Comparison of ENCODE assay signal across 8 mouse cellular contexts in the genomic region with DNA sequence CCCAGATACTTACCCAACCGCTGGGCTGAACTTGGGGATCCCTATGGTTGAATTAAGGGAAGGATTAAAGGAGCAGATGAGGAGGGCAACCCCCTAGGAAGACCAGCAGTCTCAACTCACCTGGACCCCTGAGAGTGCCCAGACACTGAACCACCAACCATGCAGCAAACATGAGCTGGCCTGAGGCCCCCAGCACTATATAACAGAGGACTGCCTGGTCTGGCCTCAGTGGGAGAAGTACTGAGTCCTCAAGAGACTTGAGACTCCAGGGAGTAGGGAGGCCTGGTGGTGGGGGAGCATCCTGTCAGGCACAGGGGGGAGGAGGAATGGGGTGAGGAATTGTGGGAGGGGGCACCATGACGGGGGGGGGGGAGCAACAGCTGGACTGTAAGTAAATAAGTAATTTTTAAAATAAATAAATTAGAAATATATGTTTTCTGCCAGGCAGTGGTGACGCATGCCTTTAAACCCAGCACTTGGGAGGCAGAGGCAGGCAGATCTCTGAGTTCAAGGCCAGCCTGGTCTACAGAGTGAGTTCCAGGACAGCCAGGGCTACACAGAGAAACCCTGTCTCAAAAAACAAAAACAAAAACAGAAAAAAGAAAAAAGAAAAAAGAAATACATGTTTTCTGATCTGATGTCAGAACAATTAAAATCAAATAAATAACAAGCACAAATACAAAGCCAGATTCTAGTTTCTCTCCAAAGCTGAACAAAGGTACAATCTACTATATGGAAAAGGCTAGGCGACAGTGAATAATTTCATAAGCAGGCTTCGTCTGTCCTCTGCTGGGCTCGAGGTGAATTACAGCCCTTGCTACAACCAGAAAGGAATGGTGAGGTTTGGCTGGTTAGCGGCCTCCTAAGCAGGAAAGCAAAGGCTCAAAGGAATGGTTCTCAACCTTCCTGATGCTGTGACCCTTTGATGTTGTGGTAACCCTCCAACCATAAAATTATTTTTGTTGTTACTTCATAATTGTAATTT. TPM values are rescaled to one million over a fixed set of nuclear protein-coding genes. Genes with fewer than 3 reads are reported as not detected.
A peak's percentile ranks its signal among the peaks of the same experiment; 100 is the strongest.
DNase-seq lines count a peak whose midpoint lies in the region; ATAC-seq and TF ChIP-seq lines count a peak whose summit lies in the region.

No protein-coding gene starts in this region.

- no peaks in the 10 kb centered on the region for H3K36me3 ChIP-seq in small intestine, adult 2 months (ENCODE audit: control insufficient read depth, insufficient read depth, low read length)

- no peaks in the 10 kb centered on the region for H3K27me3 ChIP-seq in small intestine, adult 2 months (ENCODE audit: control insufficient read depth, insufficient read depth, low read length)

- 45% methylated on average over 7 of the region's 7 CpGs for WGBS in small intestine, adult 2 months

- H3K4me3 ChIP-seq in left cerebral cortex, adult 2 months, result no peak overlapping the region
- no peak overlapping the region for H3K4me3 ChIP-seq in small intestine, adult 2 months (ENCODE audit: low read depth, low read length)

- peak; percentile 9 for DNase-seq in cerebellum, adult 11 months
- DNase-seq in cerebellum, adult 11-12 months, result no peak
- peak; percentile 54 for DNase-seq in brain, embryonic 18.5 days (ENCODE audit: low read depth, low spot score)
- DNase-seq in forelimb bud, embryonic 11.5 days (ENCODE audit: low read depth, low spot score), result peak; percentile 76
- DNase-seq in left cerebral cortex, adult 2 months (ENCODE audit: extremely low spot score in 1 of 2, low spot score in 2 of 2), result peak; percentile 64 to 73
- DNase-seq in mesoderm, embryonic 11.5 days (ENCODE audit: low read depth, low spot score), result peak; percentile 74

- H3K4me1 ChIP-seq in small intestine, adult 2 months (ENCODE audit: control insufficient read depth, insufficient read depth, insufficient read length, low read length), result no peaks in the 10 kb centered on the region

- intact Hi-C loops in left cerebral cortex, adult 2 months (cut with DNase I), result loop anchor here (1.0 to 5.0 kb wide), 3 partner anchors 141 to 728 kb away; no protein-coding TSS in a partner anchor

- TF ChIP-seq POLR2A in small intestine, adult 2 months (IDR thresholded peaks at IDR 0.05; ENCODE audit: low read depth, low read length), result no peak

- no peak overlapping the region for H3K27ac ChIP-seq in left cerebral cortex, adult 2 months
- H3K27ac ChIP-seq in small intestine, adult 2 months (ENCODE audit: insufficient read depth, low read depth, low read length), result no peak overlapping the region

- peak; percentile 97 for TF ChIP-seq CTCF in left cerebral cortex, adult 2 months (IDR thresholded peaks at IDR 0.05)
- peak; percentile 59; the same call in 1 of the 2 replicates for TF ChIP-seq CTCF in small intestine, adult 2 months (IDR thresholded peaks at IDR 0.05; ENCODE audit: extremely low read depth, insufficient read length, insufficient replicate concordance, low read depth, low read length)

- ATAC-seq in inflammation-experienced regulatory T-cells, adult 6 months, result peak; percentile 41

RNA-seq across cellular contexts. Expression of a gene that starts 55.4 kb away (rescaled TPM):
- 10 to 100 TPM; 11.7 to 15.6 (median 14.0) TPM for polyA plus RNA-seq in inflammation-experienced regulatory T-cells, adult 6 months (2017; shearing (Covaris generic))
- 10 to 100 TPM; 64.4 to 67.2 TPM for total RNA-seq in left cerebral cortex, adult 2 months (2021)
- polyA plus RNA-seq in small intestine, adult 2 months (2012; rRNA removed), result 4.8 and 12.8 TPM in 2 replicates
